Mouse (Mus musculus): ENCODE data around the gene Clec2l.

DNA sequence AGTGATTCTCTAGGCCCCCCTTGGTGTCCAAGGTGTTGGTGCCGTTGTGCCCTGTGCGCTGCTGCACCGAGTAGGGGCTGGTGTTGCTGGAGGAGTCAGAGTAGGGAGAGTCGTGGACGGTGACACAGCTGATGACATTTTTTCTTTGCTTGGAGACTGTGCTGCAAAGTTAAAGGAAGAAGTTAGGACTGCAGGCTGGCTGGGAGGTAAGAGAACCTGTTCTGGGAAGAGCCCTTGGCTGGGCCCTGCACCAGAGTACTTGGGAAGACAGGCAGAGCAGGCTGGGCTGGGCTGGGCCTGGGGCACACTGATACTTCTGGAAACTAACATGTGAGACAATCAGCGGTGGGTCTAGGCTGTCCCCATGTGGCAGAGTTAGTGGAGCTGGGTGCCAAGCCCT is 40.7 kb downstream of the Clec2l start:
- TF ChIP-seq ZC3H11A (IDR thresholded peaks at IDR 0.05; ENCODE audit: borderline replicate concordance, low read depth, low read length) = no peak
- no peak for TF ChIP-seq ZNF384 (IDR thresholded peaks at IDR 0.05; ENCODE audit: low read depth, low read length)
- TF ChIP-seq HCFC1 (IDR thresholded peaks at IDR 0.05; ENCODE audit: borderline replicate concordance, insufficient read depth, low read length) = no peak
- TF ChIP-seq MAFK (IDR thresholded peaks at IDR 0.05; ENCODE audit: insufficient read depth, low read depth, low read length) = no peak
- TF ChIP-seq CHD2 (IDR thresholded peaks at IDR 0.05; ENCODE audit: low read depth, low read length) = no peak

Data from ES-E14 (cell line).